Mouse (Mus musculus): ENCODE results near the gene Gabbr2.

The Gabbr2 gene

GRCm38 (mm10) chr4:46867779-46868178 is 123.9 kb downstream of the Gabbr2 start:
- DNase-seq (ENCODE audit: low read depth in 2 of 2, low spot score in 2 of 2) = no peak

DNA sequence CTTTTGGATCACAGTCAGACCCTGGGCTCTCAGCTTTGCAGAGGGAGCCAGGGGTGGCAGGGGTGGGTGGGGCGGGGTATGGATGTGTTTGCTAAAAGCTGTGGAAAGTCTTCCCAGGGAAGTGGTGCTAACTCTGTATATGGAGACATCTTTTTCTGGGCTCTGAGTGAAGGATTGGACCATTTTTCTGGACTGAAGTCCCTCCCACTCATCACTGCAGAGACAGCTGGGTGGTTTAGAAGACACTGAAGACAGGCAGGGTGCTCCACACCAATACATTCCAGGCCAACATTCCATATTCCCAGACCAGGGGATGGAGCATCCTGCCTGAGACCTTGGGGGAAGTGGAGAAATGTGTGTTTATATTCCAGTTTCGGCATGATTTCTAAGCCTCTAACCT is 125.6 kb downstream of the Gabbr2 start:
- DNase-seq (ENCODE audit: low read depth in 2 of 2, low spot score in 2 of 2) = no peak

DNA sequence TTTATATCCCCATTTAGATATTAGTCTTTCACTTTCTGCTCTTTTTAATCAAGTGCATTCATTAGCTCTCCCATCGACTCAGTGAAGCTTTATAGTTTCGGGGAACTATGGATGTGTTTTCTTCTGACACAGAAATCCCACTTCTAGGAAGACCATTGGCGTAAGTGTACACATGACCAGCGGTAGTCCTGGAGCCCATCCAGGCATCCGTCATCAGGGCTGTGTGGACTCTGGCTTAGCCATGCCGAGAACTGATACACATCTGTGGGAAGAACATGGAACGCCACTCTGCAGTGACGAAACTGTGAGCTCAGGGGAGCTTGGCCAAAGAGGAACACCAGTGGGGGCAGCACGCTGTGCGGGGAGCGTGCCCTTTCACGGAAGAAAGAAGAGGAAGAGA is 128.0 kb downstream of the Gabbr2 start:
- no peak for DNase-seq (ENCODE audit: low read depth in 2 of 2, low spot score in 2 of 2)

DNA sequence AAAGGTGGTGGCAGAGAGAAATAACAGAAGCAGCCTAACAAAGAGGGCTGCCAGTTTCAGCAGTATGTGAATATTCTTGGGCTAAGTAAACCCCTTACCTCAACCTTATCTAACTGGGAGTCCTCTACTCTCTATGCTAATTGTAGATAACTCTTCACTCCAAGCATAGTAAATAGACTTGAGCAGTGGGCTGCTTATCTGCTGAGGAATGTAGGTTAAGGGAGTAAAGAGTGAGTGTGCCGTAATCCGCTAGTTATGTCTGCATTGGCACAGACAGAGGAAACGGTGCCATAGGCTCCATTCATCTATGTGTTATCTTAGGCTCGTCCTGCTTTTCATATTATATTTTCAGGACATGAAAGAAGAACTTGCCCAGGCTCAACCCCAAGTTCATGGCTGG is 129.0 kb downstream of the Gabbr2 start:
- no peak for DNase-seq (ENCODE audit: low read depth in 2 of 2, low spot score in 2 of 2)

GRCm38 (mm10) chr4:46860586-46860985 is 131.1 kb downstream of the Gabbr2 start:
- DNase-seq (ENCODE audit: low read depth in 2 of 2, low spot score in 2 of 2) = no peak

GRCm38 (mm10) chr4:46858899-46859298 is 132.8 kb downstream of the Gabbr2 start:
- DNase-seq (ENCODE audit: low read depth in 2 of 2, low spot score in 2 of 2) = no peak

- DNase-seq (ENCODE audit: low read depth in 2 of 2, low spot score in 2 of 2) = no peak
Observed at GRCm38 (mm10) chr4:46856145-46856544, 135.5 kb downstream of the Gabbr2 start.

- DNase-seq (ENCODE audit: low read depth in 2 of 2, low spot score in 2 of 2) = no peak
Observed at GRCm38 (mm10) chr4:46854686-46855385, 136.8 kb downstream of the Gabbr2 start.

- no peak for DNase-seq (ENCODE audit: low read depth in 2 of 2, low spot score in 2 of 2)
Observed at GRCm38 (mm10) chr4:46853852-46854460, 137.7 kb downstream of the Gabbr2 start.

DNA sequence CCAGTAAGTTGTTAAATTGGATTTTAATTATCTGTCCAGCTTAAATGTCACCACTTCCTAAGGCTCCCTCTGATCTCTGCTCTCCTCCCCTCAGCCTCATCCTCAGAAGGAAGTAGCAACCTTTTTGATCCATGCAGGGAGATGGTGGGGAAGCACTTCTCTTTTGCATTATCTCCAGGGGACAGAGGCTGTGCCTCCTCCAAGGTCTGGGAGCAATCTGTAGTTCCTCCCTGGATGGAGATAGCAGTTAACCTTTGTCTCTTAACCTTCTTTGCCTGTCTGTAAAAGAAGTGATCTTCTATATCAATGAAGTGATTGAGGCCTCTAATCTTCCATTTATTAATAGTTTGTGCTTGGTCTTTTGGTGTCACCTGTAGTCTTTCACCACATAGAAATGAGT is 143.9 kb downstream of the Gabbr2 start:
- DNase-seq (ENCODE audit: low read depth in 2 of 2, low spot score in 2 of 2) = no peak

DNA sequence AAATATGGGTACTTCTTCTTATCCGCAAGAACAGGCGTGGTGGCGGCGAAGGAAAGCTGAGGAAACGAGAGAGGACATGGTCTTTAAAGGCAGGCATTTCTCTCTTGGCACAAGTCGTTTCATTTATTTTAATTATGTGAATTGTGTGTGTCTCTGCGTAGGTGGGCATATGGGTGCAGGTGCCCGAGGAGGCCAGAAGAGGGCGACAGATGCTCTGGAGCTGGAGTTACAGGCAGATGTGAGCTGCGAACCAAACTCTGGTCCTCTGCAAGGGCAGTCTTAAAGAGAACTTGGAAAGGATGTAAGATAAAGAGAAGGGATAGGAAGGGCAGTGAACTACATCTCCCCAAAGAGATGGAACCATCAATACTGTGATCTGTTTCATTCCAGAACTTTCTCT is 145.3 kb downstream of the Gabbr2 start:
- DNase-seq (ENCODE audit: low read depth in 2 of 2, low spot score in 2 of 2) = no peak

DNA sequence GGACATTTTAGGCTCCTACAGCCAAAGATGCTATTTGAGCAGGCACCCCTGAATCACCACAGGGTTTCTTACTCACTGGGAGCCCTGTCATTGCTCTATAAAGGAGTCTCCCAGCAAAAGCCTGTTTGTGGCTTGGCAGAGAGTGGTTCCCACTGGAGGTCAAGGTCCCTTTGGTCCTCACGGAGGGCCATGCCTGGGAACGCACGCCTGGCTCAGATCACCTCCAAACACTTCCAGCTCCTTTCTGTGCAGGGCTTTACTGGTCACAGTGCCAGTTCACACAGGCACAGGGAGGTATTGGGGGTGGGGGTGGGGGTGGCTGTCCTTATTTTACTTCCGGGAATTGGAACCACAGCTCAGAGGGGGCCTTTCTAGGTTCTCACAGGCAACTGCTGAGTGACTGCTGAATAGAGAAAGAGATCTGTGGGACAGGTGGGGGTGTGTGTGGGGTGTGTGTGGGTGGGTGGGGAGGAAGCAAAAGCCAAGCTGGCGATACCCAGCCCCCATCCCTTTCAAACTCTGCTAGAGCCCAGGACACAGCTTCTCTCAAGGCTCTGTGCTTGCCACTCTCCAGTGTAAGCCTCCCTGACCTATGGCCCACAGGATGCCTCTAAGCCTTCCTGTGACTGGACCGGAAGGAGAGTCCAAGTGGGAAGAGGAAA is 146.6 kb downstream of the Gabbr2 start:
- DNase-seq (ENCODE audit: low read depth in 2 of 2, low spot score in 2 of 2) = no peak

- no peak for DNase-seq (ENCODE audit: low read depth in 2 of 2, low spot score in 2 of 2)
Observed at GRCm38 (mm10) chr4:46844567-46844966, 147.1 kb downstream of the Gabbr2 start.

GRCm38 (mm10) chr4:46842596-46842995 is 149.1 kb downstream of the Gabbr2 start:
- DNase-seq (ENCODE audit: low read depth in 2 of 2, low spot score in 2 of 2) = no peak

GRCm38 (mm10) chr4:46840146-46840545 is 151.5 kb downstream of the Gabbr2 start:
- DNase-seq (ENCODE audit: low read depth in 2 of 2, low spot score in 2 of 2) = no peak

- no peak for DNase-seq (ENCODE audit: low read depth in 2 of 2, low spot score in 2 of 2)
Observed at GRCm38 (mm10) chr4:46837362-46837761, 154.3 kb downstream of the Gabbr2 start.

DNA sequence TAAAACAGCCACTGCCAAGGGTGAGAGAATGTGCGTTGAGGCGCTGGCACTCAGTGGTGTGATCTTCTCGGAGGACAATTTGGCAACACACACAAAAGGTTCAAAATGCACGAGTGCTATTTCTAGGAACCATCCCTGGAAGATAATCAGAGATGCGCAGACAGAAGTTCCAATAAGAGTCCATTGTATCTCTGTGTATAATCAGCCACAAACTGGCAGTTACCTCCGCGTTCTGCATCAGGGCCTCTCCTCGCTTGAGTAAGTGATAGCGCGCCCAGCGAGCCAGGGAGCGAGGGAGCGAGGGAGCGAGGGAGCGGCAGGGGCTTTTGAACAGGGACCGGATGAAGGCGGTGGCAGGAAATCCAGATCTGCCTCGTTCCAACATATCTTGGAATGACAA is 155.6 kb downstream of the Gabbr2 start:
- no peak for DNase-seq (ENCODE audit: low read depth in 2 of 2, low spot score in 2 of 2)

GRCm38 (mm10) chr4:46835064-46835463 is 156.6 kb downstream of the Gabbr2 start:
- no peak for DNase-seq (ENCODE audit: low read depth in 2 of 2, low spot score in 2 of 2)

- DNase-seq (ENCODE audit: low read depth in 2 of 2, low spot score in 2 of 2) = no peak
Observed at GRCm38 (mm10) chr4:46832834-46833544, 158.7 kb downstream of the Gabbr2 start.

GRCm38 (mm10) chr4:46829656-46830055 is 162.0 kb downstream of the Gabbr2 start:
- no peak for DNase-seq (ENCODE audit: low read depth in 2 of 2, low spot score in 2 of 2)

GRCm38 (mm10) chr4:46828141-46828571 is 163.5 kb downstream of the Gabbr2 start:
- no peak for DNase-seq (ENCODE audit: low read depth in 2 of 2, low spot score in 2 of 2)

DNA sequence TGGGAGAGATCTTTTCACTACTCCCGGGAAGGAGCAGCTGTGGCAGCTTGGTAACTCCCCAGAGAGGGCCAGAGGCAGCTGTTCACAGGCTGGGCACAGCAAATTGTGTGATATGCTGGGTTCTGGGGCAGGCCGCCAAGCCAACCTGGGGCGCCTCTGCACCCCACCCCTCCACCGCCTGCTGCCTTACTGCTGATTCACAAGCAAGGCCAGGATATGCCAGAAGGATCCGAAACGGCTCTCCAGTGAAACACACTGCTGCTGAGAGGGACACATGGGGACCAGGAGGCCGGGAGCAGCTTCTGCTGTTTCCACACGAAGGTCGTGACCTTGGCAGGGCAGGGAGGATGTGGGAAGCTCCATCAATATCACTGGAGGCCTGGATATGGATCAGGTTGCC is 164.2 kb downstream of the Gabbr2 start:
- DNase-seq (ENCODE audit: low read depth in 2 of 2, low spot score in 2 of 2) = no peak
